Mouse (Mus musculus): ENCODE measurements at regions not wholly inside any gene's neighbourhood (a gene's known extent, or its start where the extent isn't known, plus 50 kb on each side); places are given as distances from the start of the nearest gene placed in this dataset.

- TF ChIP-seq CTCF (IDR thresholded peaks at IDR 0.05; ENCODE audit: borderline replicate concordance, insufficient read depth, low read length) = no peak
- TF ChIP-seq POLR2A (IDR thresholded peaks at IDR 0.05; ENCODE audit: low read depth, low read length) = no peak
- H3K27ac ChIP-seq (ENCODE audit: insufficient read depth, low read length) = no peak overlapping the region
Observed at GRCm38 (mm10) chr9:63856065-63856736, 98.4 kb upstream of the Smad3 start.

GRCm38 (mm10) chr9:63851809-63852208 is 94.0 kb upstream of the Smad3 start:
- TF ChIP-seq CTCF (IDR thresholded peaks at IDR 0.05; ENCODE audit: borderline replicate concordance, insufficient read depth, low read length) (no peak), POLR2A (IDR thresholded peaks at IDR 0.05; ENCODE audit: low read depth, low read length) (no peak)
- Histone ChIP-seq H3K4me3 (ENCODE audit: insufficient read depth, low read length) (no peak overlapping the region), H3K27ac (ENCODE audit: insufficient read depth, low read length) (no peak overlapping the region), H3K4me1 (ENCODE audit: control insufficient read depth, insufficient read depth, low read length) (no peaks in the 10 kb centered on the region)

More at GRCm38 (mm10) chr9:63856065-63856736, 98.4 kb upstream of the Smad3 start:
- H3K4me3 ChIP-seq (ENCODE audit: insufficient read depth, low read length) = no peak overlapping the region
- no peaks in the 10 kb centered on the region for H3K4me1 ChIP-seq (ENCODE audit: control insufficient read depth, insufficient read depth, low read length)

GRCm38 (mm10) chr9:63850316-63850693 is 92.5 kb upstream of the Smad3 start:
- no peak for TF ChIP-seq POLR2A (IDR thresholded peaks at IDR 0.05; ENCODE audit: low read depth, low read length)
- no peak for TF ChIP-seq CTCF (IDR thresholded peaks at IDR 0.05; ENCODE audit: borderline replicate concordance, insufficient read depth, low read length)
- Histone ChIP-seq H3K27ac (ENCODE audit: insufficient read depth, low read length) (no peak overlapping the region), H3K4me1 (ENCODE audit: control insufficient read depth, insufficient read depth, low read length) (no peaks in the 10 kb centered on the region), H3K4me3 (ENCODE audit: insufficient read depth, low read length) (no peak overlapping the region)

- H3K4me1 ChIP-seq (ENCODE audit: control insufficient read depth, insufficient read depth, low read length) = no peaks in the 10 kb centered on the region
- peak; percentile 7; the same call in 1 of the 2 replicates for TF ChIP-seq CTCF (IDR thresholded peaks at IDR 0.05; ENCODE audit: borderline replicate concordance, insufficient read depth, low read length)
- no peak for TF ChIP-seq POLR2A (IDR thresholded peaks at IDR 0.05; ENCODE audit: low read depth, low read length)
- H3K27ac ChIP-seq (ENCODE audit: insufficient read depth, low read length) = no peak overlapping the region
- H3K4me3 ChIP-seq (ENCODE audit: insufficient read depth, low read length) = no peak overlapping the region
Observed at GRCm38 (mm10) chr9:63849564-63850315, 91.9 kb upstream of the Smad3 start.

GRCm38 (mm10) chr9:63843883-63844485 is 86.2 kb upstream of the Smad3 start:
- TF ChIP-seq CTCF (IDR thresholded peaks at IDR 0.05; ENCODE audit: borderline replicate concordance, insufficient read depth, low read length) = peak; percentile 86
- no peak for TF ChIP-seq POLR2A (IDR thresholded peaks at IDR 0.05; ENCODE audit: low read depth, low read length)
- Histone ChIP-seq H3K27ac (ENCODE audit: insufficient read depth, low read length) (no peak overlapping the region), H3K4me3 (ENCODE audit: insufficient read depth, low read length) (no peak overlapping the region), H3K4me1 (ENCODE audit: control insufficient read depth, insufficient read depth, low read length) (peaks cover 2% of the 10 kb centered on the region; the same call in 1 of the 2 replicates)

- no peak overlapping the region for H3K27ac ChIP-seq (ENCODE audit: insufficient read depth, low read length)
Observed at GRCm38 (mm10) chr9:63843431-63843830, 85.6 kb upstream of the Smad3 start.

GRCm38 (mm10) chr9:63841102-63841501 is 83.3 kb upstream of the Smad3 start:
- TF ChIP-seq CTCF (IDR thresholded peaks at IDR 0.05; ENCODE audit: borderline replicate concordance, insufficient read depth, low read length) = no peak
- no peak for TF ChIP-seq POLR2A (IDR thresholded peaks at IDR 0.05; ENCODE audit: low read depth, low read length)
- no peak overlapping the region for H3K4me3 ChIP-seq (ENCODE audit: insufficient read depth, low read length)
- no peak overlapping the region for H3K27ac ChIP-seq (ENCODE audit: insufficient read depth, low read length)
- H3K4me1 ChIP-seq (ENCODE audit: control insufficient read depth, insufficient read depth, low read length) = peaks cover 4% of the 10 kb centered on the region; the same call in 1 of the 2 replicates

More at GRCm38 (mm10) chr9:63843431-63843830, 85.6 kb upstream of the Smad3 start:
- Histone ChIP-seq H3K4me3 (ENCODE audit: insufficient read depth, low read length) (no peak overlapping the region), H3K4me1 (ENCODE audit: control insufficient read depth, insufficient read depth, low read length) (peaks cover 4% of the 10 kb centered on the region; the same call in 1 of the 2 replicates)
- TF ChIP-seq POLR2A (IDR thresholded peaks at IDR 0.05; ENCODE audit: low read depth, low read length) = no peak
- TF ChIP-seq CTCF (IDR thresholded peaks at IDR 0.05; ENCODE audit: borderline replicate concordance, insufficient read depth, low read length) = no peak

GRCm38 (mm10) chr9:63838996-63839772 is 81.4 kb upstream of the Smad3 start:
- no peak for TF ChIP-seq CTCF (IDR thresholded peaks at IDR 0.05; ENCODE audit: borderline replicate concordance, insufficient read depth, low read length)
- TF ChIP-seq POLR2A (IDR thresholded peaks at IDR 0.05; ENCODE audit: low read depth, low read length) = no peak
- peaks cover 4% of the 10 kb centered on the region; the same call in 1 of the 2 replicates for H3K4me1 ChIP-seq (ENCODE audit: control insufficient read depth, insufficient read depth, low read length)
- H3K4me3 ChIP-seq (ENCODE audit: insufficient read depth, low read length) = no peak overlapping the region
- no peak overlapping the region for H3K27ac ChIP-seq (ENCODE audit: insufficient read depth, low read length)

GRCm38 (mm10) chr9:63837552-63837951 is 79.8 kb upstream of the Smad3 start:
- Histone ChIP-seq H3K27ac (ENCODE audit: insufficient read depth, low read length) (no peak overlapping the region), H3K4me3 (ENCODE audit: insufficient read depth, low read length) (no peak overlapping the region), H3K4me1 (ENCODE audit: control insufficient read depth, insufficient read depth, low read length) (peaks cover 4% of the 10 kb centered on the region; the same call in 1 of the 2 replicates)
- TF ChIP-seq POLR2A (IDR thresholded peaks at IDR 0.05; ENCODE audit: low read depth, low read length) (no peak), CTCF (IDR thresholded peaks at IDR 0.05; ENCODE audit: borderline replicate concordance, insufficient read depth, low read length) (no peak)

Measured in embryonic fibroblast, embryonic 13.5 days (primary cell).